Mouse (Mus musculus): Measurements from ENCODE around the gene Dgat2. TPM values are rescaled to one million over a fixed set of nuclear protein-coding genes. Genes with fewer than 3 reads are reported as not detected.
A peak's percentile ranks its signal among the peaks of the same experiment; 100 is the strongest.

The Dgat2 gene
- total and polyA plus RNA-seq, 2 experiments from 2014 or later: 29.9 to 37.8 TPM

DNA sequence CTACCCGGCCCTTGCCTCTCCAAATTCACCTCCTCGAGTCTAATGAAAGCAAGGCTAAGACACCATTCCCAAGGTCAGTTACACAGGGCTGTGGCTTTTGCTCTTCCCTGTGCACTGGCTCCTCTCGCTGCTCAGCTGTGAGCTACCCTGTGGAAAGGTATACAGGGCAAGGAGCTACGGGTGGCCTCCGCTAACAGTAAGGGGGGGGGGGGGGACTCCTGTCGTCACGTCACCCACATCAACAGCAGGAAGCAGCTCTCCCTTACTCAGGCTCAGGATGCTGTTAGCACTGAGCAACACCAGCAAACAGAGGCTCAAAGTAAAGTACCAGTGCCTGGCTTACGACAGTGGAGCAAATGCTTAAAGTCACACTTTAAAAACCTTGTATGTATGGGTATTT lies 29.8 kb downstream of the Dgat2 start:
- 91% methylated on average over 8 of the region's 8 CpGs for WGBS
- Histone ChIP-seq H3K27ac (no peak overlapping the region), H3K4me1 (ENCODE audit: insufficient read depth, low read length) (peaks cover 5% of the 10 kb centered on the region; the same call in 1 of the 2 replicates), H3K27me3 (ENCODE audit: insufficient read depth, low read length) (no peaks in the 10 kb centered on the region), H3K4me2 (ENCODE audit: low read depth, low read length) (no peak overlapping the region), H3K36me3 (ENCODE audit: insufficient read depth, low read length) (no peaks in the 10 kb centered on the region), H3K9ac (replicated peaks; ENCODE audit: low read length) (no peak overlapping the region), H3K9me3 (ENCODE audit: low read length) (no peaks in the 10 kb centered on the region), H3K4me3 (ENCODE audit: low read length) (no peak overlapping the region)
- ATAC-seq (no peak), DNase-seq (ENCODE audit: low spot score) (no peak)
- no peak for TF ChIP-seq CTCF (IDR thresholded peaks at IDR 0.05; ENCODE audit: low read depth)

DNA sequence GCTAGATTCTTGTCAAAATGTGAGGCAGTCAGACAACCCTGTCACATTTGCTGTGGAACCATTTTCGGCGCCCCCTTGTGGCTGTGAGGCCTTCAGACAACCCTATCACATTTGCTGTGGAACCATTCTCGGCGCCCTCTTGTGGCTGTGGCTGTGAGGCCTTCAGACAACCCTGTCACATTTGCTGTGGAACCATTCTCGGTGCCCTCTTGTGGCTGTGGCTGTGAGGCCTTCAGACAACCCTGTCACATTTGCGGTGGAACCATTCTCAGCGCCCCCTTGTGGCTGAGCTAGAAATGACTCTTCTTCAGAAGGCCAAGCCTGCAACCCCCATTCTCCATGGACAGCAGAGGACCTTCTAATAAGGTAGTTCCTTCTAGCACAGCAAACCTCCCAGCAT lies 31.2 kb downstream of the Dgat2 start:
- ATAC-seq: peak; percentile 88
- 5% methylated on average over 7 of the region's 7 CpGs for WGBS
- H3K36me3 ChIP-seq (ENCODE audit: insufficient read depth, low read length): no peaks in the 10 kb centered on the region
- peak; percentile 100 for TF ChIP-seq CTCF (IDR thresholded peaks at IDR 0.05; ENCODE audit: low read depth)
- H3K4me2 ChIP-seq (ENCODE audit: low read depth, low read length): no peak overlapping the region
- no peaks in the 10 kb centered on the region for H3K27me3 ChIP-seq (ENCODE audit: insufficient read depth, low read length)
- H3K9me3 ChIP-seq (ENCODE audit: low read length): no peaks in the 10 kb centered on the region
- no peak overlapping the region for H3K9ac ChIP-seq (replicated peaks; ENCODE audit: low read length)
- H3K27ac ChIP-seq: no peak overlapping the region
- H3K4me3 ChIP-seq (ENCODE audit: low read length): no peak overlapping the region
- peak; percentile 97 for DNase-seq (ENCODE audit: low spot score)
- peaks cover 5% of the 10 kb centered on the region; the same call in 1 of the 2 replicates for H3K4me1 ChIP-seq (ENCODE audit: insufficient read depth, low read length)

- H3K27me3 ChIP-seq (ENCODE audit: insufficient read depth, low read length): no peaks in the 10 kb centered on the region
- H3K4me1 ChIP-seq (ENCODE audit: insufficient read depth, low read length): no peaks in the 10 kb centered on the region
- H3K9me3 ChIP-seq (ENCODE audit: low read length): no peaks in the 10 kb centered on the region
- 50% methylated on average over 1 of the region's 1 CpGs for WGBS
- no peaks in the 10 kb centered on the region for H3K36me3 ChIP-seq (ENCODE audit: insufficient read depth, low read length)
- no peak overlapping the region for H3K4me3 ChIP-seq (ENCODE audit: low read length)
- no peak overlapping the region for H3K27ac ChIP-seq
- DNase-seq (ENCODE audit: low spot score) (no peak), ATAC-seq (no peak)
- H3K4me2 ChIP-seq (ENCODE audit: low read depth, low read length): no peak overlapping the region
- TF ChIP-seq CTCF (IDR thresholded peaks at IDR 0.05; ENCODE audit: low read depth): no peak
- no peak overlapping the region for H3K9ac ChIP-seq (replicated peaks; ENCODE audit: low read length)
Measured at GRCm38 (mm10) chr7:99149017-99149416, 33.5 kb downstream of the Dgat2 start.

DNA sequence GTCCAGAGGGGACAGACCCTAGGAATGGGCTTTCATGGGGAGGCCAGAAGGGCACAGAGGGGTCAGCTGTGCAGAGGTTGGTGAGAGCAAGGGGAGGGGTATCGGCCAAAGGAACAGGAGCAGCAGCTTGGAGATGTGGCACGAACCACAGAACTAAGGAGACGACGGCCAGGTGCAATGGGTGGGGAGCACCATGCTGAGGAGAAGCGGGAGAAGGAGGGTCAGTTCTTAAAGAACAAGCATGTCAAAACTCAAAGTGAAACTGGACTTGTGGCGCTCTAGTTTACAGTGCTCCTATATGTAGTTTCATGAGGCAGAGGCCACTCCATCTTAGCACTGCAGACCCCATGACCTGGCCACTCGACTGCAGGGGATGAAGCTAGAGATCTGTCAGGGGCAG lies 35.0 kb downstream of the Dgat2 start:
- no peak overlapping the region for H3K4me3 ChIP-seq (ENCODE audit: low read length)
- H3K36me3 ChIP-seq (ENCODE audit: insufficient read depth, low read length): no peaks in the 10 kb centered on the region
- H3K4me1 ChIP-seq (ENCODE audit: insufficient read depth, low read length): no peaks in the 10 kb centered on the region
- no peaks in the 10 kb centered on the region for H3K27me3 ChIP-seq (ENCODE audit: insufficient read depth, low read length)
- no peak overlapping the region for H3K27ac ChIP-seq
- WGBS: 80% methylated on average over 7 of the region's 7 CpGs
- H3K4me2 ChIP-seq (ENCODE audit: low read depth, low read length): no peak overlapping the region
- H3K9ac ChIP-seq (replicated peaks; ENCODE audit: low read length): no peak overlapping the region
- ATAC-seq (no peak), DNase-seq (ENCODE audit: low spot score) (no peak)
- no peak for TF ChIP-seq CTCF (IDR thresholded peaks at IDR 0.05; ENCODE audit: low read depth)
- H3K9me3 ChIP-seq (ENCODE audit: low read length): no peaks in the 10 kb centered on the region

DNA sequence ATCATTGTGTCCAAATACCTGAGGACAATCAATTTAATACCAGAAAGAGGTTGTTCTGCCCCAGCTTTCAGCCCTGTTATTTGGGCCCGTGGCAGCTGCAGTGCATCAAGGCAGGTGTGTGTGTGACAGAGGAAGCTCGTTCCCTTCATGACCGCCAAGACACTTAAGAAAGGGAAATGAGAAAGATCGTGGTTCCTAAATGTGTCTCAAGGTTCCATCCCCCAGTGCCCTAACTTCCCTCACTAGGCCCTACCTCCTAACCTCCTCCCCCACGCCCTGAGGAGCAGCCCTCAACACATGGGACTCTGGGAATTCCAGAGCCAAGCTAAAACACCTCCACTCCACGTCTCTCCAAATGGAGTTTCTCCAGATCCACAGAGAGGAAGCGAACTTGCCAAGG lies 35.6 kb downstream of the Dgat2 start:
- Histone ChIP-seq H3K9me3 (ENCODE audit: low read length) (no peaks in the 10 kb centered on the region), H3K9ac (replicated peaks; ENCODE audit: low read length) (no peak overlapping the region), H3K27me3 (ENCODE audit: insufficient read depth, low read length) (no peaks in the 10 kb centered on the region), H3K36me3 (ENCODE audit: insufficient read depth, low read length) (no peaks in the 10 kb centered on the region), H3K4me1 (ENCODE audit: insufficient read depth, low read length) (peaks cover 3% of the 10 kb centered on the region; the same call in 1 of the 2 replicates), H3K4me2 (ENCODE audit: low read depth, low read length) (no peak overlapping the region), H3K4me3 (ENCODE audit: low read length) (no peak overlapping the region), H3K27ac (no peak overlapping the region)
- no peak for DNase-seq (ENCODE audit: low spot score)
- ATAC-seq: no peak
- WGBS: 81% methylated on average over 7 of the region's 7 CpGs
- TF ChIP-seq CTCF (IDR thresholded peaks at IDR 0.05; ENCODE audit: low read depth): no peak

DNA sequence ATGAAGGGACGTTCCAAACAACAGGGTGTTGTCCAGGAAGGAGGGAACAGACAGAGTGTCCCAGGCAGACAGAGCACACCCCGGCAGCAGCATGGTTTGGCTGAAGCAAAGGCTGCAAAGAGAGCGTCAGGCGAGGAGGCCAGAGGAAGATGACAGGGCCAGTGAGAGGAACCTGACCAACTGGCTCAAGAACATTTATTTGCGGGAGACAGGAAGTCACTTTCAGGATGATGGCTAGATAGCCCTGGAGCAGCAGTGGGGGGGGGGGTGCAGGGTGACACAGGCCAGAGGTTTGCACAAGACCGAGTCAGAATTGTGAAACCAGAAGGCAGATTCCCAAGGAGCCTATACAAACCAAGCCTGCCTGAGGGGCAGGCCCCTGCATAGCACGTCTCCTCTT lies 36.5 kb downstream of the Dgat2 start:
- Histone ChIP-seq H3K36me3 (ENCODE audit: insufficient read depth, low read length) (no peaks in the 10 kb centered on the region), H3K9me3 (ENCODE audit: low read length) (no peaks in the 10 kb centered on the region), H3K27me3 (ENCODE audit: insufficient read depth, low read length) (no peaks in the 10 kb centered on the region), H3K4me2 (ENCODE audit: low read depth, low read length) (no peak overlapping the region), H3K27ac (no peak overlapping the region), H3K9ac (replicated peaks; ENCODE audit: low read length) (no peak overlapping the region), H3K4me3 (ENCODE audit: low read length) (no peak overlapping the region), H3K4me1 (ENCODE audit: insufficient read depth, low read length) (peaks cover 3% of the 10 kb centered on the region; the same call in 1 of the 2 replicates)
- no peak for TF ChIP-seq CTCF (IDR thresholded peaks at IDR 0.05; ENCODE audit: low read depth)
- ATAC-seq (no peak), DNase-seq (ENCODE audit: low spot score) (no peak)
- WGBS: 62% methylated on average over 7 of the region's 7 CpGs

- no peak for TF ChIP-seq CTCF (IDR thresholded peaks at IDR 0.05; ENCODE audit: low read depth)
- DNase-seq (ENCODE audit: low spot score): no peak
- Histone ChIP-seq H3K4me1 (ENCODE audit: insufficient read depth, low read length) (peaks cover 8% of the 10 kb centered on the region), H3K4me2 (ENCODE audit: low read depth, low read length) (no peak overlapping the region), H3K9me3 (ENCODE audit: low read length) (no peaks in the 10 kb centered on the region), H3K4me3 (ENCODE audit: low read length) (no peak overlapping the region), H3K9ac (replicated peaks; ENCODE audit: low read length) (no peak overlapping the region), H3K27me3 (ENCODE audit: insufficient read depth, low read length) (no peaks in the 10 kb centered on the region), H3K27ac (no peak overlapping the region), H3K36me3 (ENCODE audit: insufficient read depth, low read length) (no peaks in the 10 kb centered on the region)
- 71% methylated on average over 11 of the region's 11 CpGs for WGBS
- no peak for ATAC-seq
Measured at GRCm38 (mm10) chr7:99144616-99145015, 37.9 kb downstream of the Dgat2 start.
